Mouse (Mus musculus): ENCODE data around the gene Tfpt. TPM values are rescaled to one million over a fixed set of nuclear protein-coding genes. Genes with fewer than 3 reads are reported as not detected.
A peak's percentile ranks its signal among the peaks of the same experiment; 100 is the strongest.
"Not testable (repeated sequence)": the region's sequence is repeated elsewhere in the genome, so short reads cannot be mapped to it uniquely, and the experiment has no call there.

The Tfpt gene
- total RNA-seq, 4 experiments from 2014 or later: 36.8 to 46.7 (median 42.9) TPM

- peak; percentile 67 to 88 for DNase-seq (ENCODE audit: low spot score in 2 of 2)
Measured at GRCm38 (mm10) chr7:3617242-3617995, 12.3 kb downstream of the Tfpt start, which contains the start of gene Ndufa3. Gene Ndufa3, plus strand, starts transcription at chr7:3617373.

- no peak for DNase-seq (ENCODE audit: low spot score in 2 of 2)
Measured at GRCm38 (mm10) chr7:3616389-3617241, 13.1 kb downstream of the Tfpt start.

- DNase-seq (ENCODE audit: low spot score in 2 of 2): no peak
Measured at GRCm38 (mm10) chr7:3616057-3616388, 13.7 kb downstream of the Tfpt start, which contains the start of gene Oscar. Gene Oscar, minus strand, starts transcription at chr7:3616157.

- DNase-seq (ENCODE audit: low spot score in 2 of 2): no peak
Measured at GRCm38 (mm10) chr7:3614021-3614420, 15.7 kb downstream of the Tfpt start.

GRCm38 (mm10) chr7:3611006-3611405, 18.7 kb downstream of the Tfpt start:
- no peak for DNase-seq (ENCODE audit: low spot score in 2 of 2)

GRCm38 (mm10) chr7:3610437-3610836, 19.3 kb downstream of the Tfpt start:
- DNase-seq (ENCODE audit: low spot score in 2 of 2): no peak

- DNase-seq (ENCODE audit: low spot score in 2 of 2): no peak
Measured at GRCm38 (mm10) chr7:3609082-3609481, 20.6 kb downstream of the Tfpt start.

- no peak for DNase-seq (ENCODE audit: low spot score in 2 of 2)
Measured at GRCm38 (mm10) chr7:3608668-3609067, 21.1 kb downstream of the Tfpt start.

- DNase-seq (ENCODE audit: low spot score in 2 of 2): no peak
Measured at GRCm38 (mm10) chr7:3607391-3607790, 22.3 kb downstream of the Tfpt start.

- no peak for DNase-seq (ENCODE audit: low spot score in 2 of 2)
Measured at GRCm38 (mm10) chr7:3606798-3607197, 22.9 kb downstream of the Tfpt start.

GRCm38 (mm10) chr7:3601119-3601518, 28.6 kb downstream of the Tfpt start:
- peak; percentile 23 to 40 for DNase-seq (ENCODE audit: low spot score in 2 of 2)

GRCm38 (mm10) chr7:3597755-3598154, 32.0 kb downstream of the Tfpt start:
- DNase-seq (ENCODE audit: low spot score in 2 of 2): not testable (repeated sequence)

- no peak for DNase-seq (ENCODE audit: low spot score in 2 of 2)
Measured at GRCm38 (mm10) chr7:3595146-3595545, 34.6 kb downstream of the Tfpt start.

GRCm38 (mm10) chr7:3594686-3595085, 35.0 kb downstream of the Tfpt start:
- DNase-seq (ENCODE audit: low spot score in 2 of 2): no peak

- no peak for DNase-seq (ENCODE audit: low spot score in 2 of 2)
Measured at GRCm38 (mm10) chr7:3593855-3594254, 35.9 kb downstream of the Tfpt start.

- no peak for DNase-seq (ENCODE audit: low spot score in 2 of 2)
Measured at GRCm38 (mm10) chr7:3591534-3591933, 38.2 kb downstream of the Tfpt start.

- DNase-seq (ENCODE audit: low spot score in 2 of 2): no peak
Measured at GRCm38 (mm10) chr7:3590550-3590949, 39.2 kb downstream of the Tfpt start.

GRCm38 (mm10) chr7:3587292-3587691, 42.4 kb downstream of the Tfpt start:
- no peak for DNase-seq (ENCODE audit: low spot score in 2 of 2)

- DNase-seq (ENCODE audit: low spot score in 2 of 2): no peak
Measured at GRCm38 (mm10) chr7:3586255-3586654, 43.5 kb downstream of the Tfpt start.

- no peak for DNase-seq (ENCODE audit: low spot score in 2 of 2)
Measured at GRCm38 (mm10) chr7:3585763-3586162, 44.0 kb downstream of the Tfpt start.

- DNase-seq (ENCODE audit: low spot score in 2 of 2): no peak
Measured at GRCm38 (mm10) chr7:3580029-3580428, 49.7 kb downstream of the Tfpt start.

GRCm38 (mm10) chr7:3578952-3579546, 50.7 kb downstream of the Tfpt start:
- DNase-seq (ENCODE audit: low spot score in 2 of 2): no peak
